Mouse (Mus musculus) stomach, embryonic 14.5 days (tissue): ENCODE measurements around the gene Rybp. TPM values are rescaled to one million over a fixed set of nuclear protein-coding genes. Genes with fewer than 3 reads are reported as not detected.

ENCODE experiments used
- ATAC-seq: fragments of 200-750 bp; cut with Nextera tagmentation; 2 replicates; pipeline ENCODE4 v1.8.0; 2017; ENCODE audit warnings: low read depth, moderate TSS enrichment; ENCODE audit not compliant: insufficient number of reproducible peaks, insufficient read depth, low FRiP score
- H3K27ac ChIP-seq: fragments of 300-500 bp; sonication (generic); 2 replicates; pipeline ENCODE4 v1.5.1; 2014; ENCODE audit warnings: mild to moderate bottlenecking, low read length, moderate library complexity, mixed read lengths
- H3K27me3 ChIP-seq: fragments of 300-500 bp; sonication (generic); 2 replicates; pipeline ENCODE4 v1.6.1; 2014; ENCODE audit warnings: low read length, control low read depth, mixed read lengths; ENCODE audit not compliant: control insufficient read depth, insufficient read depth
- H3K36me3 ChIP-seq: fragments of 300-500 bp; sonication (generic); 2 replicates; pipeline ENCODE4 v1.6.1; 2014; ENCODE audit warnings: mild to moderate bottlenecking, control low read depth, low read length, moderate library complexity, mixed read lengths; ENCODE audit not compliant: control insufficient read depth, insufficient read depth
- H3K4me1 ChIP-seq: fragments of 300-500 bp; sonication (generic); 2 replicates; pipeline ENCODE4 v1.6.1; 2014; ENCODE audit warnings: low read length, control low read depth, mixed read lengths; ENCODE audit not compliant: control insufficient read depth, insufficient read depth
- H3K4me2 ChIP-seq: fragments of 300-500 bp; sonication (generic); replicated peaks from 2 replicates; pipeline ENCODE4 v1.6.1; 2014; ENCODE audit warnings: low read depth, low read length, control low read depth
- H3K4me3 ChIP-seq: fragments of 300-500 bp; sonication (generic); 2 replicates; pipeline ENCODE4 v1.5.1; 2014; ENCODE audit warnings: low read depth, low read length, control low read depth
- H3K9ac ChIP-seq: fragments of 300-500 bp; sonication (generic); replicated peaks from 2 replicates; pipeline ENCODE4 v1.6.1; 2014; ENCODE audit warnings: low read depth, mild to moderate bottlenecking, control low read depth, low read length, moderate library complexity, mixed read lengths
- H3K9me3 ChIP-seq: fragments of 300-500 bp; sonication (generic); 2 replicates; pipeline ENCODE4 v1.6.1; 2016; ENCODE audit warnings: low read depth, low read length, control low read depth; ENCODE audit not compliant: control insufficient read depth
- WGBS: fragments of 180-500 bp; shearing (Covaris S2); extraction: QIAGEN DNeasy Blood & Tissue Kit; methylation state at CpG from one replicate; pipeline ENCODE4 v1.1.7; 2014; 5-methylcytosine and 5-hydroxymethylcytosine counted together
- polyA plus RNA-seq: library from polyadenylated mRNA; unstranded; fragments of >200 nt; fragmentation: Nextera tagmentation; extraction: Ambion mirVana; gene quantifications from 2 replicates; pipeline ENCODE4 v1.2.1, GENCODE M21; 2014

Rybp gene
- polyA plus RNA-seq, 1 experiment from 2014 or later: 12.6 TPM

GRCm38 (mm10) chr6:100178830-100179229 lies 108.5 kb downstream of the Rybp start:
- no peaks in the 10 kb centered on the region for H3K27me3 ChIP-seq
- H3K36me3 ChIP-seq: no peaks in the 10 kb centered on the region
- ATAC-seq: no peak
- 0 out of 2 replicates have a peak, but pooled peaks cover 3% of the 10 kb centered on the region for H3K4me1 ChIP-seq
- H3K9ac ChIP-seq: no peak overlapping the region
- WGBS: 55% methylated on average over 3 of the region's 3 CpGs
- H3K9me3 ChIP-seq: no peaks in the 10 kb centered on the region
- no peak overlapping the region for H3K4me3 ChIP-seq
- no peak overlapping the region for H3K27ac ChIP-seq
- no peak overlapping the region for H3K4me2 ChIP-seq
